Mouse (Mus musculus) lung, postnatal 10 days (tissue): Measurements from ENCODE around the gene Lin37.

ENCODE experiments used
- DNase-seq: peaks from one replicate; pipeline ENCODE4 v3.0.0; 2021

Lin37 gene

GRCm38 (mm10) chr7:30551445-30552101 is 8.1 kb downstream of the Lin37 start:
- DNase-seq, result peak; percentile 80

- no peak for DNase-seq
Measured at GRCm38 (mm10) chr7:30550603-30551002, 9.0 kb downstream of the Lin37 start.

- DNase-seq, result no peak
Measured at GRCm38 (mm10) chr7:30549880-30550279, 9.8 kb downstream of the Lin37 start.

- DNase-seq, result no peak
Measured at GRCm38 (mm10) chr7:30544327-30544726, 15.3 kb downstream of the Lin37 start.

GRCm38 (mm10) chr7:30540572-30540971 is 19.1 kb downstream of the Lin37 start:
- DNase-seq, result no peak

GRCm38 (mm10) chr7:30534633-30535577 is 24.7 kb downstream of the Lin37 start, which contains the start of gene Arhgap33:
Arhgap33 (minus strand) TSS chr7:30535060.
- peak; percentile 97 for DNase-seq

- DNase-seq, result no peak
Measured at GRCm38 (mm10) chr7:30533941-30534632, 25.6 kb downstream of the Lin37 start.

- DNase-seq, result no peak
Measured at GRCm38 (mm10) chr7:30532931-30533330, 26.7 kb downstream of the Lin37 start.

- DNase-seq, result no peak
Measured at GRCm38 (mm10) chr7:30531291-30531815, 28.3 kb downstream of the Lin37 start.

GRCm38 (mm10) chr7:30526981-30527380 is 32.7 kb downstream of the Lin37 start:
- DNase-seq, result no peak

- no peak for DNase-seq
Measured at GRCm38 (mm10) chr7:30526399-30526798, 33.2 kb downstream of the Lin37 start.

GRCm38 (mm10) chr7:30525954-30526353 is 33.7 kb downstream of the Lin37 start:
- peak; percentile 61 for DNase-seq

- DNase-seq, result no peak
Measured at GRCm38 (mm10) chr7:30524487-30524886, 35.2 kb downstream of the Lin37 start.

- no peak for DNase-seq
Measured at GRCm38 (mm10) chr7:30522871-30523270, 36.8 kb downstream of the Lin37 start.

GRCm38 (mm10) chr7:30520856-30521255 is 38.8 kb downstream of the Lin37 start:
- no peak for DNase-seq

GRCm38 (mm10) chr7:30520396-30520795 is 39.2 kb downstream of the Lin37 start:
- no peak for DNase-seq

- DNase-seq, result no peak
Measured at GRCm38 (mm10) chr7:30518325-30518724, 41.3 kb downstream of the Lin37 start.

GRCm38 (mm10) chr7:30515003-30515760 is 44.5 kb downstream of the Lin37 start:
- DNase-seq, result no peak

GRCm38 (mm10) chr7:30508061-30508460 is 51.6 kb downstream of the Lin37 start:
- DNase-seq, result no peak
